Mouse (Mus musculus): ENCODE data around the gene Irgc1. TPM values are rescaled to one million over a fixed set of nuclear protein-coding genes. Genes with fewer than 3 reads are reported as not detected.

Irgc1 gene
- total and polyA plus RNA-seq, 3 experiments: not detected

GRCm38 (mm10) chr7:24431713-24432112, 20.4 kb downstream of the Irgc1 start:
- Histone ChIP-seq H3K36me3 (ENCODE audit: control insufficient read depth in 1 of 2, insufficient read depth in 2 of 2, low read length in 2 of 2) (no peaks in the 10 kb centered on the region), H3K9me3 (replicated peaks; ENCODE audit: insufficient read depth, low read length) (no peaks in the 10 kb centered on the region), H3K27ac (ENCODE audit: control insufficient read depth, low read depth, low read length) (no peak overlapping the region)

GRCm38 (mm10) chr7:24430551-24431345, 21.3 kb downstream of the Irgc1 start:
- Histone ChIP-seq H3K4me1 (ENCODE audit: control insufficient read depth in 1 of 2, insufficient read depth in 2 of 2, low read length in 2 of 2) (no peaks in the 10 kb centered on the region), H3K4me3 (ENCODE audit: control insufficient read depth in 1 of 2, insufficient read depth in 1 of 2, low read depth in 2 of 2, low read length in 2 of 2) (no peak overlapping the region), H3K36me3 (ENCODE audit: control insufficient read depth in 1 of 2, insufficient read depth in 2 of 2, low read length in 2 of 2) (no peaks in the 10 kb centered on the region), H3K79me2 (ENCODE audit: control insufficient read depth, insufficient read depth, low read length, poor library complexity) (no peaks in the 10 kb centered on the region), H3K9me3 (replicated peaks; ENCODE audit: insufficient read depth, low read length) (no peaks in the 10 kb centered on the region), H3K27ac (ENCODE audit: control insufficient read depth, low read depth, low read length) (no peak overlapping the region), H3K9ac (ENCODE audit: control insufficient read depth, low read depth, low read length, poor library complexity, severe bottlenecking) (no peak overlapping the region), H3K27me3 (ENCODE audit: control insufficient read depth in 1 of 2, insufficient read depth in 2 of 2, low read length in 2 of 2) (no peaks in the 10 kb centered on the region)
- DNase-seq (ENCODE audit: low read depth, low spot score): no peak
- TF ChIP-seq GATA1 (IDR thresholded peaks at IDR 0.05; ENCODE audit: low read depth, low read length) (no peak), POLR2AphosphoS2 (IDR thresholded peaks at IDR 0.05; ENCODE audit: low read length) (no peak), MEF2A (IDR thresholded peaks at IDR 0.05; ENCODE audit: extremely low read depth, insufficient replicate concordance, low read depth, low read length, poor library complexity, severe bottlenecking) (no peak), MYB (IDR thresholded peaks at IDR 0.05; ENCODE audit: low read depth, low read length) (no peak), ZC3H11A (IDR thresholded peaks at IDR 0.05; ENCODE audit: low read depth, low read length) (no peak), TAL1 (IDR thresholded peaks at IDR 0.05; ENCODE audit: low read length) (no peak), ZKSCAN1 (IDR thresholded peaks at IDR 0.05; ENCODE audit: low read depth, low read length) (no peak), SIN3A (IDR thresholded peaks at IDR 0.05; ENCODE audit: low read length) (no peak)

More at GRCm38 (mm10) chr7:24431713-24432112, 20.4 kb downstream of the Irgc1 start:
- Histone ChIP-seq H3K27me3 (ENCODE audit: control insufficient read depth in 1 of 2, insufficient read depth in 2 of 2, low read length in 2 of 2) (no peaks in the 10 kb centered on the region), H3K9ac (ENCODE audit: control insufficient read depth, low read depth, low read length, poor library complexity, severe bottlenecking) (no peak overlapping the region), H3K79me2 (ENCODE audit: control insufficient read depth, insufficient read depth, low read length, poor library complexity) (no peaks in the 10 kb centered on the region), H3K4me3 (ENCODE audit: control insufficient read depth in 1 of 2, insufficient read depth in 1 of 2, low read depth in 2 of 2, low read length in 2 of 2) (no peak overlapping the region), H3K4me1 (ENCODE audit: control insufficient read depth in 1 of 2, insufficient read depth in 2 of 2, low read length in 2 of 2) (no peaks in the 10 kb centered on the region)
- TF ChIP-seq GABPA (IDR thresholded peaks at IDR 0.05; ENCODE audit: low read depth, low read length): no peak
- no peak for TF ChIP-seq MAX (IDR thresholded peaks at IDR 0.05; ENCODE audit: low read length)
- no peak for TF ChIP-seq POLR2AphosphoS5 (IDR thresholded peaks at IDR 0.05; ENCODE audit: borderline replicate concordance, low read depth, low read length)
- no peak for TF ChIP-seq E2F4 (IDR thresholded peaks at IDR 0.05; ENCODE audit: borderline replicate concordance, low read depth, low read length)
- no peak for TF ChIP-seq KAT2A (conservative IDR thresholded peaks at IDR 0.05; ENCODE audit: low read depth, low read length)
- no peak for TF ChIP-seq ETS1 (IDR thresholded peaks at IDR 0.05; ENCODE audit: low read depth, low read length)
- no peak for TF ChIP-seq ZMIZ1 (IDR thresholded peaks at IDR 0.05; ENCODE audit: low read depth, low read length)
- no peak for TF ChIP-seq POLR2A (IDR thresholded peaks at IDR 0.05; ENCODE audit: control insufficient read depth in 1 of 2, insufficient read depth in 1 of 2, low read depth in 1 of 2, low read length in 2 of 2, poor library complexity in 1 of 2)
- no peak for TF ChIP-seq BHLHE40 (IDR thresholded peaks at IDR 0.05; ENCODE audit: borderline replicate concordance, low read depth, low read length)
- no peak for TF ChIP-seq MAFK (IDR thresholded peaks at IDR 0.05; ENCODE audit: borderline replicate concordance, low read depth, low read length)
- no peak for TF ChIP-seq POLR2AphosphoS2 (IDR thresholded peaks at IDR 0.05; ENCODE audit: low read length)
- TF ChIP-seq MAZ (IDR thresholded peaks at IDR 0.05; ENCODE audit: low read depth, low read length): no peak
- TF ChIP-seq TAL1 (IDR thresholded peaks at IDR 0.05; ENCODE audit: low read length): no peak
- no peak for TF ChIP-seq RAD21 (IDR thresholded peaks at IDR 0.05; ENCODE audit: low read depth, low read length)
- TF ChIP-seq EP300 (IDR thresholded peaks at IDR 0.05; ENCODE audit: low read depth in 1 of 2, low read length in 2 of 2): no peak
- no peak for DNase-seq (ENCODE audit: low read depth, low spot score)

All from MEL (cell line).